Mouse (Mus musculus) ES-Bruce4 (cell line): ENCODE results near the gene Cidec.

Experiments
- CTCF ChIP-seq: IDR thresholded peaks from one replicate; pipeline ENCODE4 v1.8.1; 2011; ENCODE audit warnings: low read depth, low read length
- EP300 ChIP-seq: IDR thresholded peaks from 2 replicates; pipeline ENCODE4 v1.6.1; 2011; ENCODE audit warnings: low read depth, low read length; ENCODE audit not compliant: insufficient read depth
- POLR2A ChIP-seq: IDR thresholded peaks from one replicate; pipeline ENCODE4 v1.8.1; 2011; ENCODE audit warnings: low read length; ENCODE audit not compliant: insufficient read depth

- TF ChIP-seq POLR2A (no peak), CTCF (no peak), EP300 (no peak)
These were observed 7.6 kb downstream of the Cidec start for GRCm38 (mm10) chr6:113428006-113428405.
